Mouse (Mus musculus): ENCODE results near the gene Lcn2. TPM values are rescaled to one million over a fixed set of nuclear protein-coding genes. Genes with fewer than 3 reads are reported as not detected.

Lcn2 gene
- polyA plus RNA-seq, 1 experiment from 2014 or later: not detected

- Histone ChIP-seq H3K27ac (peak overlapping the region; percentile 63), H3K36me3 (peaks cover 13% of the 10 kb centered on the region), H3K9me3 (replicated peaks) (no peaks in the 10 kb centered on the region), H3K4me3 (no peak overlapping the region), H3K4me1 (peaks cover 22% of the 10 kb centered on the region), H3K27me3 (ENCODE audit: low read depth, poor library complexity, severe bottlenecking) (no peaks in the 10 kb centered on the region)
- DNase-seq (ENCODE audit: low spot score): no peak
- 87% methylated on average over 7 of the region's 7 CpGs for WGBS
These were observed 19.2 kb upstream of the Lcn2 start for GRCm38 (mm10) chr2:32407144-32407824.

- 17% methylated on average over 2 of the region's 2 CpGs for WGBS
- no peak overlapping the region for H3K4me3 ChIP-seq
- peak overlapping the region; percentile 2; the same call in 1 of the 2 replicates for H3K27ac ChIP-seq
These were observed 16.6 kb upstream of the Lcn2 start for GRCm38 (mm10) chr2:32404663-32405062.

GRCm38 (mm10) chr2:32396695-32397094, 8.6 kb upstream of the Lcn2 start:
- Histone ChIP-seq H3K36me3 (peaks cover 43% of the 10 kb centered on the region), H3K27ac (peak overlapping the region; percentile 84), H3K4me1 (peaks cover 28% of the 10 kb centered on the region), H3K4me3 (peak overlapping the region; percentile 97), H3K27me3 (ENCODE audit: low read depth, poor library complexity, severe bottlenecking) (no peaks in the 10 kb centered on the region), H3K9me3 (replicated peaks) (no peaks in the 10 kb centered on the region)
- under 1% methylated on average over 15 of the region's 15 CpGs for WGBS
- no peak for DNase-seq (ENCODE audit: low spot score)

More at GRCm38 (mm10) chr2:32404663-32405062, 16.6 kb upstream of the Lcn2 start:
- Histone ChIP-seq H3K36me3 (peaks cover 39% of the 10 kb centered on the region), H3K9me3 (replicated peaks) (no peaks in the 10 kb centered on the region), H3K27me3 (ENCODE audit: low read depth, poor library complexity, severe bottlenecking) (no peaks in the 10 kb centered on the region), H3K4me1 (peaks cover 14% of the 10 kb centered on the region)
- DNase-seq (ENCODE audit: low spot score): peak; percentile 97

- Histone ChIP-seq H3K27me3 (ENCODE audit: low read depth, poor library complexity, severe bottlenecking) (no peaks in the 10 kb centered on the region), H3K27ac (peak overlapping the region; percentile 84), H3K36me3 (peaks cover 37% of the 10 kb centered on the region), H3K9me3 (replicated peaks) (no peaks in the 10 kb centered on the region), H3K4me3 (peak overlapping the region; percentile 97), H3K4me1 (peaks cover 30% of the 10 kb centered on the region)
- under 1% methylated on average over 57 of the region's 59 CpGs for WGBS
- DNase-seq (ENCODE audit: low spot score): peak; percentile 89
These were observed 8.0 kb upstream of the Lcn2 start for GRCm38 (mm10) chr2:32395946-32396621.

- peak; percentile 90 for DNase-seq (ENCODE audit: low spot score)
- WGBS: under 1% methylated on average over 31 of the region's 31 CpGs
- Histone ChIP-seq H3K36me3 (peaks cover 32% of the 10 kb centered on the region), H3K4me3 (peak within 1 kb of the TSS; percentile 97), H3K27ac (peak within 1 kb of the TSS; percentile 84), H3K4me1 (peaks cover 36% of the 10 kb centered on the region), H3K9me3 (replicated peaks) (no peaks in the 10 kb centered on the region), H3K27me3 (ENCODE audit: low read depth, poor library complexity, severe bottlenecking) (no peaks in the 10 kb centered on the region)
These were observed 7.5 kb upstream of the Lcn2 start, which contains the start of gene Ptges2 for GRCm38 (mm10) chr2:32395484-32395945. Gene Ptges2, plus strand, starts transcription at chr2:32395896.

- H3K9me3 ChIP-seq (replicated peaks): no peaks in the 10 kb centered on the region
- H3K36me3 ChIP-seq: peaks cover 26% of the 10 kb centered on the region
- DNase-seq (ENCODE audit: low spot score): peak; percentile 52
- peak overlapping the region; percentile 84 for H3K27ac ChIP-seq
- H3K4me1 ChIP-seq: peaks cover 37% of the 10 kb centered on the region
- no peaks in the 10 kb centered on the region for H3K27me3 ChIP-seq (ENCODE audit: low read depth, poor library complexity, severe bottlenecking)
- H3K4me3 ChIP-seq: peak overlapping the region; percentile 97
- 7% methylated on average over 8 of the region's 8 CpGs for WGBS
These were observed 6.9 kb upstream of the Lcn2 start for GRCm38 (mm10) chr2:32394973-32395372.

- Histone ChIP-seq H3K27ac (no peak overlapping the region), H3K4me3 (no peak overlapping the region), H3K27me3 (ENCODE audit: low read depth, poor library complexity, severe bottlenecking) (0 out of 2 replicates have a peak, but pooled peaks cover 9% of the 10 kb centered on the region), H3K36me3 (0 out of 2 replicates have a peak, but pooled peaks cover 4% of the 10 kb centered on the region), H3K4me1 (peaks cover 50% of the 10 kb centered on the region), H3K9me3 (replicated peaks) (no peaks in the 10 kb centered on the region)
- DNase-seq (ENCODE audit: low spot score): no peak
- 94% methylated on average over 5 of the region's 5 CpGs for WGBS
These were observed 4.0 kb upstream of the Lcn2 start for GRCm38 (mm10) chr2:32392063-32392462.

- WGBS: 77% methylated on average over 8 of the region's 8 CpGs
- Histone ChIP-seq H3K4me1 (peaks cover 47% of the 10 kb centered on the region), H3K36me3 (no peaks in the 10 kb centered on the region), H3K27me3 (ENCODE audit: low read depth, poor library complexity, severe bottlenecking) (0 out of 2 replicates have a peak, but pooled peaks cover 12% of the 10 kb centered on the region), H3K9me3 (replicated peaks) (no peaks in the 10 kb centered on the region), H3K4me3 (no peak overlapping the region), H3K27ac (peak overlapping the region; percentile 40; the same call in 1 of the 2 replicates)
- no peak for DNase-seq (ENCODE audit: low spot score)
These were observed 2.8 kb upstream of the Lcn2 start for GRCm38 (mm10) chr2:32390871-32391270.

- Histone ChIP-seq H3K9me3 (replicated peaks) (no peaks in the 10 kb centered on the region), H3K27ac (peak overlapping the region; percentile 54; the same call in 1 of the 2 replicates), H3K4me3 (no peak overlapping the region), H3K36me3 (no peaks in the 10 kb centered on the region), H3K27me3 (ENCODE audit: low read depth, poor library complexity, severe bottlenecking) (peaks cover 12% of the 10 kb centered on the region; the same call in 1 of the 2 replicates), H3K4me1 (peaks cover 40% of the 10 kb centered on the region)
- no peak for DNase-seq (ENCODE audit: low spot score)
- 84% methylated on average over 2 of the region's 2 CpGs for WGBS
These were observed 1.1 kb upstream of the Lcn2 start for GRCm38 (mm10) chr2:32389157-32389556.

GRCm38 (mm10) chr2:32382689-32383088, 5.4 kb downstream of the Lcn2 start:
- Histone ChIP-seq H3K27ac (no peak overlapping the region), H3K4me3 (peak overlapping the region; percentile 73; the same call in 1 of the 2 replicates), H3K27me3 (ENCODE audit: low read depth, poor library complexity, severe bottlenecking) (peaks cover 30% of the 10 kb centered on the region), H3K9me3 (replicated peaks) (no peaks in the 10 kb centered on the region), H3K4me1 (peaks cover 32% of the 10 kb centered on the region), H3K36me3 (peaks cover 27% of the 10 kb centered on the region)
- 77% methylated on average over 2 of the region's 2 CpGs for WGBS
- no peak for DNase-seq (ENCODE audit: low spot score)

GRCm38 (mm10) chr2:32381775-32382223, 6.3 kb downstream of the Lcn2 start, which contains the start of gene 1110008P14Rik:
Gene 1110008P14Rik, minus strand, starts transcription at chr2:32381938.
- peaks cover 36% of the 10 kb centered on the region for H3K36me3 ChIP-seq
- H3K4me1 ChIP-seq: peaks cover 24% of the 10 kb centered on the region
- H3K27ac ChIP-seq: peak within 1 kb of the TSS; percentile 73
- H3K9me3 ChIP-seq (replicated peaks): no peaks in the 10 kb centered on the region
- H3K4me3 ChIP-seq: peak within 1 kb of the TSS; percentile 73
- peak; percentile 93 for DNase-seq (ENCODE audit: low spot score)
- WGBS: under 1% methylated on average over 45 of the region's 47 CpGs
- peaks cover 23% of the 10 kb centered on the region for H3K27me3 ChIP-seq (ENCODE audit: low read depth, poor library complexity, severe bottlenecking)

GRCm38 (mm10) chr2:32381141-32381774, 6.8 kb downstream of the Lcn2 start:
- peaks cover 22% of the 10 kb centered on the region for H3K27me3 ChIP-seq (ENCODE audit: low read depth, poor library complexity, severe bottlenecking)
- peaks cover 41% of the 10 kb centered on the region for H3K36me3 ChIP-seq
- peaks cover 19% of the 10 kb centered on the region for H3K4me1 ChIP-seq
- no peaks in the 10 kb centered on the region for H3K9me3 ChIP-seq (replicated peaks)
- no peak for DNase-seq (ENCODE audit: low spot score)
- H3K27ac ChIP-seq: peak overlapping the region; percentile 73
- H3K4me3 ChIP-seq: peak overlapping the region; percentile 73
- WGBS: under 1% methylated on average over 27 of the region's 27 CpGs

All from limb, embryonic 10.5 days (tissue).